Mouse (Mus musculus) myocyte (in vitro differentiated cells): Measurements from ENCODE around the gene Tenm2. TPM values are rescaled to one million over a fixed set of nuclear protein-coding genes. Genes with fewer than 3 reads are reported as not detected.

Experiments used
- H3K27me3 ChIP-seq: one replicate; pipeline ENCODE4 v1.6.1; 2011; ENCODE audit not compliant: control insufficient read depth, insufficient read depth, insufficient read length
- H3K36me3 ChIP-seq: one replicate; pipeline ENCODE4 v1.6.1; 2011; ENCODE audit not compliant: control insufficient read depth, insufficient read depth
- H3K4me2 ChIP-seq: one replicate; pipeline ENCODE4 v1.6.1; 2011; ENCODE audit warnings: low read depth, control low read depth
- H3K4me3 ChIP-seq: one replicate; pipeline ENCODE4 v1.5.1; 2011; ENCODE audit warnings: mild to moderate bottlenecking, control low read depth, moderate library complexity
- H3K79me2 ChIP-seq: one replicate; pipeline ENCODE4 v1.6.1; 2011; ENCODE audit not compliant: control insufficient read depth, insufficient read depth
- H3ac ChIP-seq: one replicate; pipeline ENCODE4 v1.6.1; 2011; ENCODE audit not compliant: control insufficient read depth, insufficient read length
- CEBPB ChIP-seq: IDR thresholded peaks from 2 replicates; pipeline ENCODE4 v1.6.1; 2011; ENCODE audit warnings: mild to moderate bottlenecking, moderate library complexity; ENCODE audit not compliant: poor library complexity, insufficient read depth, severe bottlenecking
- E2F4 ChIP-seq: IDR thresholded peaks from one replicate; pipeline ENCODE4 v1.6.1; 2011; ENCODE audit warnings: mild to moderate bottlenecking, control low read depth, moderate library complexity; ENCODE audit not compliant: insufficient read depth
- MAX ChIP-seq: IDR thresholded peaks from one replicate; pipeline ENCODE4 v1.6.1; 2011; ENCODE audit warnings: low read depth, mild to moderate bottlenecking, control low read depth
- MYOD1 ChIP-seq, 3 experiments: IDR thresholded peaks; one replicate each; pipeline ENCODE4 v1.6.1; 2011; ENCODE audit warnings: control low read depth in 2 of 3, low read depth in 2 of 3, mild to moderate bottlenecking in 2 of 3, moderate library complexity in 1 of 3; ENCODE audit not compliant: insufficient read length in 2 of 3, control insufficient read depth in 1 of 3
- MYOG ChIP-seq, 3 experiments: IDR thresholded peaks; one replicate each; pipeline ENCODE4 v1.6.1; 2011; ENCODE audit warnings: control low read depth in 2 of 3, low read depth in 2 of 3, mild to moderate bottlenecking in 2 of 3; ENCODE audit not compliant: insufficient read length in 2 of 3, control insufficient read depth in 1 of 3, insufficient read depth in 1 of 3
- POLR2A ChIP-seq: IDR thresholded peaks from one replicate; pipeline ENCODE4 v1.6.1; 2011; ENCODE audit warnings: low read depth, mild to moderate bottlenecking, control low read depth, moderate library complexity; ENCODE audit not compliant: insufficient read length
- POLR2AphosphoS2 ChIP-seq: IDR thresholded peaks from one replicate; pipeline ENCODE4 v1.6.1; 2011; ENCODE audit warnings: low read depth, control low read depth; ENCODE audit not compliant: insufficient read length
- REST ChIP-seq: IDR thresholded peaks from one replicate; pipeline ENCODE4 v1.6.1; 2011; ENCODE audit warnings: mild to moderate bottlenecking, control low read depth, moderate library complexity; ENCODE audit not compliant: insufficient read depth, insufficient read length
- SRF ChIP-seq: IDR thresholded peaks from one replicate; pipeline ENCODE4 v1.6.1; 2011; ENCODE audit warnings: low read depth; ENCODE audit not compliant: control insufficient read depth, insufficient read length
- TCF12 ChIP-seq: IDR thresholded peaks from one replicate; pipeline ENCODE4 v1.6.1; 2011; ENCODE audit warnings: mild to moderate bottlenecking, control low read depth; ENCODE audit not compliant: poor library complexity, insufficient read depth, severe bottlenecking
- TCF3 ChIP-seq: IDR thresholded peaks from one replicate; pipeline ENCODE4 v1.6.1; 2011; ENCODE audit warnings: low read depth, control low read depth; ENCODE audit not compliant: insufficient read length
- USF1 ChIP-seq: IDR thresholded peaks from one replicate; pipeline ENCODE4 v1.6.1; 2011; ENCODE audit warnings: low read depth, mild to moderate bottlenecking, control low read depth, moderate library complexity
- polyA plus RNA-seq: library from polyadenylated mRNA; unstranded; fragments of >200 nt; fragmentation: generic; extraction: Trizol; gene quantifications from one replicate; pipeline ENCODE4 v1.2.1, GENCODE M21; 2012; ENCODE audit warnings: missing spikeins

Gene Tenm2
- polyA plus RNA-seq, 1 experiment: 0.28 TPM

DNA sequence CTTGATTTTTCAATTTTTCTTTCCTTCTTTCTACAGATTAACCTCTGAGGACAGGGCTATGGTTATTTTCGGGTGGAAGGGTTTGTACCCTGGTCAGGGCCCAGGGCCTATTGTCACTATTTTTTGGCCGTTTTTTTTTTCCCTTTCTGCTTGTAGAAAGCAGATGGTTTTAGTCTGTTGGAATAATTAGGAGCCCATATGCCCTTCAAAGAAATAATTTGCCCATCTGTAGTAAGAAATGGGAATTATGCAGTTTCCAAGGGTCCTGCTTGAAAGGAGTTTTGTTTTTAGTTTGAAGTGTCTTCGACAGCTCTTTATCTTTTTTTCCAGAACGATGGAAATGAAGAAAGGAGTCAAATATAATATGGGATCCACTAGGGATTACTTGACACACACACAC, 1245.8 kb downstream of the Tenm2 start:
- no peaks in the 10 kb centered on the region for H3K79me2 ChIP-seq
- no peak overlapping the region for H3K4me2 ChIP-seq
- no peaks in the 10 kb centered on the region for H3K36me3 ChIP-seq
- H3K4me3 ChIP-seq: no peak overlapping the region
- no peak for TF ChIP-seq MYOG (IDR thresholded peaks at IDR 0.05; ENCODE audit: control insufficient read depth in 1 of 3, insufficient read depth in 1 of 3, insufficient read length in 2 of 3, low read depth in 2 of 3)
- H3K27me3 ChIP-seq: no peaks in the 10 kb centered on the region
- H3ac ChIP-seq: no peak overlapping the region

- Histone ChIP-seq H3K27me3 (no peaks in the 10 kb centered on the region), H3ac (no peak overlapping the region), H3K4me2 (peak overlapping the region; percentile 55), H3K4me3 (no peak overlapping the region), H3K36me3 (no peaks in the 10 kb centered on the region), H3K79me2 (no peaks in the 10 kb centered on the region)
- TF ChIP-seq REST: no peak
- no peak for TF ChIP-seq USF1
- no peak for TF ChIP-seq MYOG (IDR thresholded peaks at IDR 0.05; ENCODE audit: control insufficient read depth in 1 of 3, insufficient read depth in 1 of 3, insufficient read length in 2 of 3, low read depth in 2 of 3)
- TF ChIP-seq CEBPB: no peak
- TF ChIP-seq SRF: no peak
- TF ChIP-seq E2F4: no peak
- no peak for TF ChIP-seq MYOD1 (IDR thresholded peaks at IDR 0.05; ENCODE audit: control insufficient read depth in 1 of 3, insufficient read length in 2 of 3, low read depth in 2 of 3)
- no peak for TF ChIP-seq POLR2AphosphoS2
- no peak for TF ChIP-seq POLR2A
- no peak for TF ChIP-seq TCF12
- no peak for TF ChIP-seq MAX
- TF ChIP-seq TCF3: no peak
Observed at GRCm38 (mm10) chr11:35985841-35986393, 1249.8 kb downstream of the Tenm2 start.

- H3K27me3 ChIP-seq: no peaks in the 10 kb centered on the region
Observed at GRCm38 (mm10) chr11:35982734-35983133, 1253.0 kb downstream of the Tenm2 start.

GRCm38 (mm10) chr11:35980411-35980917, 1255.3 kb downstream of the Tenm2 start, which contains the start of gene Wwc1:
Gene Wwc1 (minus strand): TSS chr11:35980527.
- Histone ChIP-seq H3ac (peak within 1 kb of the TSS; percentile 14), H3K4me3 (no peak within 1 kb of the TSS), H3K27me3 (no peaks in the 10 kb centered on the region), H3K79me2 (no peaks in the 10 kb centered on the region), H3K4me2 (peak within 1 kb of the TSS; percentile 65), H3K36me3 (no peaks in the 10 kb centered on the region)
- TF ChIP-seq POLR2AphosphoS2 (no peak), TCF12 (no peak), POLR2A (no peak), USF1 (no peak), MYOD1 (IDR thresholded peaks at IDR 0.05; ENCODE audit: control insufficient read depth in 1 of 3, insufficient read length in 2 of 3, low read depth in 2 of 3) (no peak), E2F4 (no peak), CEBPB (no peak), MAX (no peak), REST (no peak)

More at GRCm38 (mm10) chr11:35982734-35983133, 1253.0 kb downstream of the Tenm2 start:
- Histone ChIP-seq H3ac (no peak overlapping the region), H3K4me3 (no peak overlapping the region), H3K79me2 (no peaks in the 10 kb centered on the region), H3K36me3 (no peaks in the 10 kb centered on the region), H3K4me2 (no peak overlapping the region)
- no peak for TF ChIP-seq TCF3
- no peak for TF ChIP-seq POLR2AphosphoS2
- TF ChIP-seq SRF: no peak
- no peak for TF ChIP-seq E2F4
- no peak for TF ChIP-seq MYOG (IDR thresholded peaks at IDR 0.05; ENCODE audit: control insufficient read depth in 1 of 3, insufficient read depth in 1 of 3, insufficient read length in 2 of 3, low read depth in 2 of 3)
- TF ChIP-seq REST: no peak
- TF ChIP-seq TCF12: no peak
- TF ChIP-seq CEBPB: no peak
- TF ChIP-seq POLR2A: no peak
- TF ChIP-seq MYOD1 (IDR thresholded peaks at IDR 0.05; ENCODE audit: control insufficient read depth in 1 of 3, insufficient read length in 2 of 3, low read depth in 2 of 3): no peak

DNA sequence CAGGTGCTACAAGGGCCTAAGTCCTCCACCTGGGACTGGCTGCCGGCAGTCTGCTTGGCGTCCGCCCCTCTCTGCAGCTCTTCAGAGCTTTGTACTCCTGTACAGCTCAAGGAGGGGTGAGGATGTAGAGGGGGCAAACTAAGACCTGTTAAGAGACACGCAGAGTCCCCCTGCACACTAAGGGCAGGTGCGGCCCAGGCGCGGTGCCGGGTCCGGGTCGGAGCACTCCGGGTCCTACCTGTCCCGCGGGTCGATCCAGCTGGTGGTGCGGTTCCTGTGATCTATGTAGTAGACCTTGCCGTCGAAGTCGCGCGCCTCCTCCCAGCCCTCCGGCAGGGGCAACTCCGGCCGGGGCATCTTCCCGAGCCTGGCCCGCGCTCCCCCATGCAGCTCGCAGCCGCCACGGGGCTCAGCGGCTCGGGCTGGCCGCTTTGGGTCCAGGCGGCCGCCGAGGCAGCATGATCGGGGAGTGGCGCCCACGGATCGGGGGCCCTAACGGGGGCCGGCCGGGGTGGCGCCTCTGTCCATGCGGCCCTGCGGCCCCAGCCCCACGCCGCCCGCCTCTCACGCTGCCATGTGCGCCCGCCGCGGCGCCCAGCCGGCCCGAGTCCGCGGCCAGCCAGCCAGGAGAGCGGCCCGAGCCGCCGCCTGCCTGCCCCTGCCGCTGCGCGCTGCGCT, 1255.9 kb downstream of the Tenm2 start:
- TF ChIP-seq MYOG (IDR thresholded peaks at IDR 0.05; ENCODE audit: control insufficient read depth in 1 of 3, insufficient read depth in 1 of 3, insufficient read length in 2 of 3, low read depth in 2 of 3) (no peak), CEBPB (no peak), MYOD1 (IDR thresholded peaks at IDR 0.05; ENCODE audit: control insufficient read depth in 1 of 3, insufficient read length in 2 of 3, low read depth in 2 of 3) (no peak), USF1 (no peak), TCF12 (no peak), TCF3 (no peak), SRF (no peak), POLR2AphosphoS2 (no peak)
- H3K79me2 ChIP-seq: no peaks in the 10 kb centered on the region
- no peak overlapping the region for H3K4me3 ChIP-seq
- no peaks in the 10 kb centered on the region for H3K36me3 ChIP-seq
- no peaks in the 10 kb centered on the region for H3K27me3 ChIP-seq
- peak overlapping the region; percentile 14 for H3ac ChIP-seq
- peak overlapping the region; percentile 65 for H3K4me2 ChIP-seq
